Mouse (Mus musculus): ENCODE measurements around the gene Zfp341.

- TF ChIP-seq EP300 (IDR thresholded peaks at IDR 0.05; ENCODE audit: low read length) (no peak), POLR2A (IDR thresholded peaks at IDR 0.05; ENCODE audit: low read depth, low read length) (no peak), CTCF (conservative IDR thresholded peaks at IDR 0.05 in 1 of 2, IDR thresholded peaks at IDR 0.05 in 1 of 2; ENCODE audit: low read depth in 2 of 2, low read length in 2 of 2) (no peak), ETS1 (conservative IDR thresholded peaks at IDR 0.05; ENCODE audit: low read depth, low read length) (no peak), TBP (conservative IDR thresholded peaks at IDR 0.05; ENCODE audit: low read depth, low read length) (no peak), CHD2 (IDR thresholded peaks at IDR 0.05; ENCODE audit: low read length) (no peak), HCFC1 (IDR thresholded peaks at IDR 0.05; ENCODE audit: low read depth, low read length) (no peak), USF1 (IDR thresholded peaks at IDR 0.05; ENCODE audit: low read depth, low read length) (no peak), KAT2A (IDR thresholded peaks at IDR 0.05; ENCODE audit: insufficient replicate concordance, low read length) (no peak)
These were observed 67.2 kb downstream of the Zfp341 start for GRCm38 (mm10) chr2:154680337-154680736.

Measured in CH12.LX (cell line).